Mouse (Mus musculus): ENCODE results near the gene Prkcq.

The Prkcq gene

DNA sequence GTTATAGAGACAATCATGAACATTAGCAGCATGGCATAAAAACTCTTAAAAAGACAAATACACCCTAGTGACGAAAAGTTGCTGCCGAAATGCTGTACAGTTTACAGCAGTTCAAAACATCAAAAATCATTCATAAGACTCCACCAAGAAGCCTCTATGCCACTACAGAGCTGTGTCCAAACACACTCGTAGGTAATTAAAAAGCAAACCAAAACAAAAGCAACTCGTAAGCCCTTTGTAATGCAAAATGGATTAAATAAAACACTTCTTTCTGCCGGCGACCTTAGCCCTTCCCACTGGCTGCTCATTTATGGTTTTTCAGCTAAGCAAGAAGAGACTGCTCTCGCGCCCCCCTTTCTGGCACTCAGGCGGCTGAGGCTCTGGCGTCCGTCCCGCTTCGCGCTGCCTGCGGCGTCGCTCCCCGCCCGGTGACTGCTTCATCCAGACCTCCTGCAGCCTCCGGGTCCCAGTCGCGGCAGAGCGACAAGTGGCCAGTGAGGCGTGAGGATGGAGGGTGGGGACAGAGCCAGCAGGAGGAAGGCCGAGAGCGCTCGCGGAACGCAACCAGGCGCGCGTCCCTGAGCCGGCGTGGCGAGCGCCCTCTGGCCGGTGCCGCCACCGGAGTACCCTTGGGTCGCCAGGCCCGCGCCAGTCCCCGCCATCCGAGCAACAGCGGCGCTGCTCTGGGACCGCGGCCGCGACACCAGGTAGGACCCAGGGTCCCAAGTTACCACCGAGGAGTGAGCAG, at the start of gene Prkcq:
Gene Prkcq (plus strand): TSS at position 355 of the 748 bp plus-strand sequence.
- DNase-seq (ENCODE audit: low read depth), result peak; percentile 33

DNA sequence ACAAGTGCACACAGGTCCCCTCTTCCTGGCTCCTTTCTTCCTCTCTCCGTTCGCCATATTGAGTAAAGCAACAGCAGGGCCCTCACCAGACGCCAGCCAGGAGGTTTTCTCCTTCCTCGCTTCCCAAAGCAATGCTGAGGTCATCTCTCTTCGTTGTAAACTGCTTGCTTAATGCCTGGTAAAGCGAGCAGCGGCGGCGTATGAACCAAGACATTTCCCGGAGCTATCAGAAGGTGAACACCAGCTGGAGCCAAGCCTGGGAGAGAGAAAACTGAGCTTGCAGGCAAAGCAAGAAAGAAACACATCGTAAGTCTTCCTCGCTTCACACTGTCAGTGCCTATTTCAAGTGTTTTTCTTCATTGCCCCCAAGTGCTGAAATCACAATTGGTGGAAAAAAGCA, 41.0 kb upstream of the Prkcq start:
- no peak for DNase-seq (ENCODE audit: low read depth)

GRCm38 (mm10) chr2:11135718-11136117, 36.2 kb upstream of the Prkcq start:
- DNase-seq (ENCODE audit: low read depth), result no peak

DNA sequence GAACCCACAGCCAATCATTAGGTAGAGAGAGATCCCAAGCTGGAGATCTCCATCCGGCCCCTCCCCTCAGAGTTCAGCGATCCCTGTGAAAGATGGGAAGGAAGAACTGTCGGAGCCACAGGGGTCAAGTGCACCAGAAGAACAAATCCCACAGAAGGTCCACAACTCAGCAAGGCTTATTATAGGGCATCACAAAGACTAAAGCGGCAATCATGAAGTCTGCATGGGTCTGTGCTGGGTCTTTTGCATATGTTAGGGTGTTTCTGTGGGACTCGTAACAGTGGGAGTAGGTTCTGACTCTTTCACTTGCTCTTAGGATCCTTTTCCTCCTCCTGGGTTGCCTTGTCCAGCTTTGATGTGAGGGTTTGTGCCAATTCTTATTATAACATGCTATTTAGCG, 33.8 kb upstream of the Prkcq start:
- no peak for DNase-seq (ENCODE audit: low read depth)

DNA sequence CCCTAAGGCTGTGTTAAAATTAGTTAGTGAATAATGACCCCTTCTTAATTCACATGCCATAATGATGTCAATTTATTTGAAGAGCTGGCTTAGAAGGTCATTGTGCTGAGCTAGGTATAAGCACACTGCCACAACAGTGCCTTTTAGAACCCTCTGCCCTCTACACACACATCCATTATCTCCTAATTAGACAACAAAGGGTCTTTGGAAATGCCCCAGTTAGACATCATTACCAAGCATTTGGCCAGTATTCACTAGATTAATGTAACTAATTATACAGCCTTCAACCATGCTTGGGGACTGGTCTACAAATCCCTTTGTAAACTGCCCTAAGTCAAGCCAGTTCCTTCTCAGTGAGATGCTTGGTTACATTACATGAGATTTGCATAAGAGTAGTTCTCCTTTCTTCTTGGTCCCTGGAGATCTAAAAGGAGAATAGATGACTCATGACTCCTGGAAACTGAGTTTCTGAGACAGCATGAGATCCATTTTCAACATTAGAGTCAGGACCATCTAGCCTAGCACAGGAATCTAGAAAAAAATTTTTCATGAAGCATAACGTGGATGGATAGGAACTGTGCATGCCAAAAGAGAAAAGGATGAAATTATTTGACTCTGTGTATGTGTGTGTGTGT, 32.3 kb upstream of the Prkcq start:
- no peak for DNase-seq (ENCODE audit: low read depth)

DNA sequence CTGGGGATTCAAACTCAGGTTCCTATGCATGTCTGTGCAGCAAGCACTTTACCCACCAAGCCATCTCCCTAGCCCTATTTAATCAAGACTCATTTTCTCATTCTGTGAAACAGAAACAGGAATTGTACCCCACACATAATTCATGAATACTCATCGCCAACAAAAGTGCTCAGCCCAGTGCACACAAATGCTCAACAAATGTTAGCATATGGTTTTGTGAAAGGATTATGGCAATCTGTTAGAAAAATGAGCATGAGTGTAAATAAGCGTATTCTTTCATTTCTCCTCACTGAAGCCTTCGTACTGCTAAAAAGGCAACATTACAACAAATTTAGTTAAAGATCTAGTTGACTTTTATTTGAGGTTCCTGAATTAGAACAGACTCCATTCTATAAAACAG, 31.5 kb upstream of the Prkcq start:
- no peak for DNase-seq (ENCODE audit: low read depth)

GRCm38 (mm10) chr2:11149091-11149490, 22.8 kb upstream of the Prkcq start:
- DNase-seq (ENCODE audit: low read depth), result no peak

DNA sequence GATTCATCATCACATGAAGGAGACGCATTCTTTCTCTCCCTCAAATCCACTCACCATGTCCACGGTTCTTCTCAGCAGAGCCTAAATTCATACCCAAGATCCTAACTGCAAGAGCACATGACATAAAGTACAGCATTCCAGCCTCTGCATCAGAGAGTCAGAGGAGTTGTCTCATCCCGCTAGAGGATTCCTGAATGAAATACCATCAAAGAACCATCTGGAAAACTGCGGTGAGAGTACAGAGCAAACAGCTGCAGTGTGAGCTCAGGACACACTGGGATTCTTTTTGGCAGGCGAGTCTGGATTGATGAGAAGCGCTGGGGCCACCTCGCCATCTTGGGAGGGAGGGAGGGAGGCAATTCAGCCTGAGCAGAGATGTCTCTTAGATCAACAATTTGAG, 20.9 kb upstream of the Prkcq start:
- no peak for DNase-seq (ENCODE audit: low read depth)

GRCm38 (mm10) chr2:11151655-11152323, 20.1 kb upstream of the Prkcq start:
- no peak for DNase-seq (ENCODE audit: low read depth)

DNA sequence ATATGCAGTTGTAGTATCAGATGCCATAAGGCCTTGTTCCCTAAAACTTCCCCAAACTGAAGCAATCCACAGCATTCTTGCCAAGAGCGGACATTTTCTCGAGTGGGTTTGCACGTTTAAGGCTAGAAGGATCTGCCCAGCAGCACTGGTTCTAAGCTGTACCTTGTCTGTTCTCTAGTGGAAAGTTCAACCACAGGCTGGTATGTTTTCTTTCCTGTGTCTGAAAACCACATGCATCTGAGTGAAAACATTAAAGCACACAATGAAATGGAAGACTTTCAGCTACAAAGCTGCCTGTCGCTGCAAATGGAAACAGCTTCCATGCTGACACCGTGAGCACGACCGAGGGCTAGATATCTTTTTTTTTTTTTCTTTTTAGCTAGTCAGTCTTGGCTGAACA, 12.3 kb upstream of the Prkcq start:
- DNase-seq (ENCODE audit: low read depth), result no peak

DNA sequence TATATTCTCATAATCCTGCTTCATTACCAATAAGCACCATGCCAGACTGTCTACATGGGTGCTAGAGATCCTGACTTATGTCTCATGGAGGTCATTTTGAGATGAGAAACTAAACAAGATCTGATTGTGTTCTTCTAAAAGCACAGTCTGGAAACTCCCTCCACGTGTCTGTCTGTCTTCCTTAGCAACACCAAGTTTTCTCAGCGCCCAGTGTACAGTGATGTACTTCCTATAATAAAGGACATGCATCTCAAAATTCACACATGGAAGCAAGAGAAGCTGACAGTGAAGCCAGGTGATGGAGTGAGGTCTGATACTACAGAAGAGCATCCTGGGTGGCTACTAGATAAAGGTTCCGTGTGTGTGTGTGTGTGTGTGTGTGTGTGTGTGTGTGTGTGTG, 11.2 kb upstream of the Prkcq start:
- DNase-seq (ENCODE audit: low read depth), result no peak

DNA sequence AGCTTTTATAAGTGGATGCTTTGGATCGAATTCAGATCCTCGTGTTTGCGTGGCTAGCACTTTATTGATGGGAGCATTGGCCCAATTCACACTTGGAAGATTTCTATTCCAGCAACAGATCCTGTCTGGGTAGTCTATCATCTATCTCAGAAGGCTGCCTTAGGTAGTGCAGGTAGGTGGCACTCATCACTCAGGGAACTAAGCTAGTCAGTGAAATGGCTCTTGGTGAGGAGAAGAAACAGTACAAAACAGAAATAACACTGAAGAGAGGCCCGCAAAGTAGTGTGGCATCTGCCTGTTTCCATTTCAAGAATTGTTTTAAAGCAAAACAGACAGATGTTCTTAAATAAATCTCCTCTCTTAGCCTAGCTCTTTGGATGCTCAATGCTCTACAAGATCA, 10.6 kb upstream of the Prkcq start:
- no peak for DNase-seq (ENCODE audit: low read depth)

DNA sequence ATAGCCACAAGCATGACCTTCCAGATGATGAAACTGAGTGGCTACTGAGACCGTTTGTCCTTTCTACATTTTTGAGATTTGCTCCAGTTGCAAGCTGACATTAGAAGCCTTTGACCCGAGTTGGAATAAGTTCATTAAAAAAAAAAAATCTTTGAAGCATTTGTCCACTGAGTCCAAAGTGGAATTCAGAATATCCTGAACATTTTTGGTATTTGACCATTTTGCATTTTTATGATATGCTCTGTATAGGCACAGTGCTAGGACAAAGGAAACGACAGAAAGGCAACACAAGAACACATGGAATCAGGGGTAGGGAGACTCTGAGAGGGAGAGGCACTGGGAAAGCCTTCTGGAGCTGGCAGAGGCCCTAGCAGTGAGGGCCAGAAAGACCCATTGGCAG, 9.2 kb upstream of the Prkcq start:
- no peak for DNase-seq (ENCODE audit: low read depth)

GRCm38 (mm10) chr2:11164170-11164569, 7.7 kb upstream of the Prkcq start:
- DNase-seq (ENCODE audit: low read depth), result no peak

DNA sequence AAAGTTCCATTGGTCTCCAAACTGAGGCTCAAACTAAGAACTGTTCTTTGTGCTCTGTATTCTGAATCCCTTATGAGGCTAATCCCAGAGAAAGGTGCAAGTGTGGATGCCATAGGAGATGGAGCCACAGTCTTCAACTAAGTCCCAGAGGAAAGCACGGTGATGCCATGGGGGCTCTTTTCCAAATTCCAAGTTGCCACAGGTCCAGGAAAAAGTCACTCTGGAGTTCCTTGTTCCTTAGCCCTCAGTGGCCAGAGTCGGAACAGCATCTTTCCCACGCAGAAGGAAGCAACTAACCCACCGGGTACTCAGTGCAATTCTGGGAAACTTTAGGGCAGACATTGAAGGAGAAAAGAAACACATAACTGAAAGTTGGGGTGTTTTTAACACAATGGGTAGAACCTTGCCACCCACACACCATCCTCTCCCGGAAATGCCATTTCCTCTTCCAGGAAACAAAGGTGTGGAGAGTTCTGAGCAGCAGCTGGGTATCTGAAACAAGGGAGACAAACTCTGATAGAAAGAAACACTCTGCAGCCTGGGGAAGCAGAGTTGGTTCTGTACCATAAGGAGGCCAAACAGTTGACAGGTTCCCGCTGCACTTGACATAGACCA, 2.1 kb upstream of the Prkcq start:
- DNase-seq (ENCODE audit: low read depth), result no peak

DNA sequence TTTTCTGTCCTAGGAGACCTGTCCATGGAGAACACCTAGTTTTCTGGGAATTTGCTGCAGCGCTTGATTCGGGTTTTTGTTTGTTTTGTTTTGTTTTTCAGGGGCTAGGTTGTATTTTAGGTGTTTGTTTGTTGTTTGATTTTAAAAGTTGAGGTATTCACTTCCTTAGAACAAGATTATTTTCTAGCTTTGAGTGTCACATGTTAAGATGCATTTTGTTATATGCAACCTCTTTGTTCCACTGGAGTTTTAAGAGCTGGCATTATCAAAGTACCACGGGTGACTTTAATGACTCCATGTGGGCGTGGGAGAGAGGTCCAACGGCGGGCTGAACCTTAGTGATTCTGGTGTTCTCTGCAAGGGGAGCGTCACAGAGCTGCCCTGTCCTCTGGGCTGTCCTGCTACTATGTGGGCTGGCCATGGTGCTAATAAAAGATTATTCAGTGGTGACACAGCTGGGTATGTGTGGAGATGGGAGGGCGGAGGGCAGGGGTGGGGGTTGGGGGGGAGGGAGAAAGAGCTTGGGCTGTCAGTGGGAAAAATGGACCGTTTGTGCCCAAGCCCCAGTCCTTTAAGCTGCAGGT, 1.0 kb downstream of the Prkcq start:
- DNase-seq (ENCODE audit: low read depth), result no peak

GRCm38 (mm10) chr2:11173521-11173920, 1.6 kb downstream of the Prkcq start:
- no peak for DNase-seq (ENCODE audit: low read depth)

DNA sequence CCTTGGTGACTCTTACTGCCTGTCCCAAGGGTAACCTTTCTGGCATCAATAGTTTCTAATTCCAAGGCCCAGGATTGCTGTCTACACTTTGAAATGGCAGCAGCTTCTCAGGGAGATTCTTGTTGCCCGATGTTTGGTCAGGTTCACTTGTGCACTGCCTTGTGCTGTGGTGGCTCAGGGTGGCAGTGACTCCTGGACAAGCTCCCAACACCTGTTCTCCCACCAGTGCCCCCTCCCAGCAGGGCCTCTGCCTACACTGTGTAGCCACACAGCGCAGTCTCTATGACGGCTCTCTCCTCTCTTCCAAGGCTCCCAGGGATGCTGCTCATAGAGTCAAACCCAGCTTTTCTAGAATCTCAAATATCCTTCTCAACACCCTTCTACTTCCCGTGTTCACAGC, 2.2 kb downstream of the Prkcq start:
- DNase-seq (ENCODE audit: low read depth), result no peak

DNA sequence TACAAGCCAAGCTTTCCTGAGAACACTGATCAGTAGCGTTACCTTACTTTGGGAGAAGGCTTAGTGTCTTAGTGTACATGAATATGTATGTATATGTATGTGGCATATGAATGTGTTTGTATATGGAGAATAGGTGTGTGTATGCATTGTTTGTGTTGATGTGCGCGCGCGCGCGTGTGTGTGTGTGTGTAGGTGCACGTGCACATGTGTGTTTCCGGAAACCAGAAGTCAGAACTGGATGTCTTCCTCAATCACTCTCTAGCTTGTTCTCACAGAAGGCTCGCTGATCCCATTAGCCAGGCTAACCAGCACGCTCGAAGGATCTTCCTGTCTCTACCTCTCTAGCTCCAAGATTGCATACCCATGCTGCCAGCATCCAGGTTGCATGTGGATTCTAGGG, 6.0 kb downstream of the Prkcq start:
- DNase-seq (ENCODE audit: low read depth), result no peak

GRCm38 (mm10) chr2:11181510-11181909, 9.6 kb downstream of the Prkcq start:
- no peak for DNase-seq (ENCODE audit: low read depth)

GRCm38 (mm10) chr2:11182096-11182495, 10.2 kb downstream of the Prkcq start:
- no peak for DNase-seq (ENCODE audit: low read depth)

- DNase-seq (ENCODE audit: low read depth), result no peak
These were observed 12.1 kb downstream of the Prkcq start for GRCm38 (mm10) chr2:11183991-11184390.

- DNase-seq (ENCODE audit: low read depth), result no peak
These were observed 14.7 kb downstream of the Prkcq start for GRCm38 (mm10) chr2:11186586-11186985.

Measured in c-Kit-positive CD71-negative TER-119-negative erythroid progenitor cells, embryonic 14.5 days (primary cell).